Mouse (Mus musculus) ZHBTc4 (cell line): ENCODE data around the gene Il1rapl2.

Experiments
- DNase-seq: peaks from one replicate; pipeline ENCODE4 v3.0.0-alpha.2; 2011; ENCODE audit warnings: low read depth, low spot score

Il1rapl2 gene

GRCm38 (mm10) chrX:137570321-137571195, at the start of gene Il1rapl2:
Gene Il1rapl2 (plus strand): TSS chrX:137570608.
- peak; percentile 50 for DNase-seq

- no peak for DNase-seq
Measured at GRCm38 (mm10) chrX:137548348-137548747, 22.1 kb upstream of the Il1rapl2 start.

GRCm38 (mm10) chrX:137569472-137570188, 778 bp upstream of the Il1rapl2 start:
- DNase-seq, result no peak

- no peak for DNase-seq
Measured at GRCm38 (mm10) chrX:137582656-137583055, 12.2 kb downstream of the Il1rapl2 start.

- peak; percentile 5 for DNase-seq
Measured at GRCm38 (mm10) chrX:137620697-137621096, 50.3 kb downstream of the Il1rapl2 start.

- DNase-seq, result peak; percentile 1
Measured at GRCm38 (mm10) chrX:137667011-137667410, 96.6 kb downstream of the Il1rapl2 start.

- DNase-seq, result no peak
Measured at GRCm38 (mm10) chrX:137687974-137688373, 117.6 kb downstream of the Il1rapl2 start.

GRCm38 (mm10) chrX:137700006-137700405, 129.6 kb downstream of the Il1rapl2 start:
- no peak for DNase-seq

GRCm38 (mm10) chrX:137755537-137755936, 185.1 kb downstream of the Il1rapl2 start:
- DNase-seq, result no peak

GRCm38 (mm10) chrX:137805484-137806200, 235.2 kb downstream of the Il1rapl2 start:
- DNase-seq, result no peak

GRCm38 (mm10) chrX:137806231-137807114, 236.1 kb downstream of the Il1rapl2 start:
- no peak for DNase-seq

GRCm38 (mm10) chrX:137809526-137809925, 239.1 kb downstream of the Il1rapl2 start:
- no peak for DNase-seq

- DNase-seq, result no peak
Measured at GRCm38 (mm10) chrX:137812151-137812550, 241.7 kb downstream of the Il1rapl2 start.

GRCm38 (mm10) chrX:137848936-137849335, 278.5 kb downstream of the Il1rapl2 start:
- no peak for DNase-seq

GRCm38 (mm10) chrX:137923490-137923889, 353.1 kb downstream of the Il1rapl2 start:
- DNase-seq, result no peak

GRCm38 (mm10) chrX:137926835-137927234, 356.4 kb downstream of the Il1rapl2 start:
- DNase-seq, result no peak

- DNase-seq, result no peak
Measured at GRCm38 (mm10) chrX:137947741-137948140, 377.3 kb downstream of the Il1rapl2 start.

- DNase-seq, result no peak
Measured at GRCm38 (mm10) chrX:137971306-137971705, 400.9 kb downstream of the Il1rapl2 start.

GRCm38 (mm10) chrX:138043113-138043512, 472.7 kb downstream of the Il1rapl2 start:
- DNase-seq, result no peak

- DNase-seq, result no peak
Measured at GRCm38 (mm10) chrX:138103954-138104353, 533.5 kb downstream of the Il1rapl2 start.

- DNase-seq, result no peak
Measured at GRCm38 (mm10) chrX:138104668-138105067, 534.3 kb downstream of the Il1rapl2 start.
